Mouse (Mus musculus): ENCODE measurements at regions not wholly inside any gene's neighbourhood (a gene's known extent, or its start where the extent isn't known, plus 50 kb on each side); places are given as distances from the start of the nearest gene placed in this dataset.
A peak's percentile ranks its signal among the peaks of the same experiment; 100 is the strongest.

DNA sequence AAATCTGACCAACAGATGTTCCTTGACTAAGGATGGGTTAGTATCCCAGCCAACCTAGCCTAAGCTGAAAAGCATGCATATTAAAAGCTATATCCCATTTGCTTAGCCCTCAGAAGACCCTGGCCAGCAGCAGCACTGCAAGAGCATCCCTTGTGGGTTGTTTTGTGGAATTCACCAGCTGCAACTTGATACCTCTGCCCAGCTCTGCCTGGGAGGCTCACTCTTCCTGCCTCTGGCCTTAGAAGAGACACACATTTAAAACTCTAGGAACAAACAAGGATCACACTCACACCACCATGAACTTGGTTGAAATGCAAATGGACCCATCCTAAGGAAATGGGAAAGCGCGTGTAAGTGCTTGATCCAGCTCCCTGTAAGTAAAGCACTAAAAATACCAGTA lies 107.7 kb upstream of the Arl4c start:
- no peak for DNase-seq (ENCODE audit: low spot score in 2 of 2)

DNA sequence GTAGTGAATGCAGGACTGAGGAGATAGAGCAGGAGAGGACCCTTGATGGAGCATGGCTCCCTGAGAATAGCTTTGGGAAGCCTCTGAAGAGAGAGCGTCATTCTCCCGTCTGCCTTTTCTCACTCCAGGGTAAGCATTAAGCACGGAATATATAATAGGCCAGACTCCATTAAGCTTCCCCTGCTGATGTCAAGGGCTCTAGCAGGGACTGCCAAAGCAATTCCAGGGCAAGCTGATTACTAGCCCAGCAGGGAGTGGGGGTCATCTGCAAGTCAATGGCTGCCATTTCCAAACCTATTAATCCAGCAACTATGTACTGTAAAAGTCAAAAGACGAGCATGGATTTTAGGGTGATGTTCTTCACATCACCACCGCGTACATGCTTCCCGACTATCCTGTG lies 111.2 kb upstream of the Arl4c start:
- no peak for DNase-seq (ENCODE audit: low spot score in 2 of 2)

DNA sequence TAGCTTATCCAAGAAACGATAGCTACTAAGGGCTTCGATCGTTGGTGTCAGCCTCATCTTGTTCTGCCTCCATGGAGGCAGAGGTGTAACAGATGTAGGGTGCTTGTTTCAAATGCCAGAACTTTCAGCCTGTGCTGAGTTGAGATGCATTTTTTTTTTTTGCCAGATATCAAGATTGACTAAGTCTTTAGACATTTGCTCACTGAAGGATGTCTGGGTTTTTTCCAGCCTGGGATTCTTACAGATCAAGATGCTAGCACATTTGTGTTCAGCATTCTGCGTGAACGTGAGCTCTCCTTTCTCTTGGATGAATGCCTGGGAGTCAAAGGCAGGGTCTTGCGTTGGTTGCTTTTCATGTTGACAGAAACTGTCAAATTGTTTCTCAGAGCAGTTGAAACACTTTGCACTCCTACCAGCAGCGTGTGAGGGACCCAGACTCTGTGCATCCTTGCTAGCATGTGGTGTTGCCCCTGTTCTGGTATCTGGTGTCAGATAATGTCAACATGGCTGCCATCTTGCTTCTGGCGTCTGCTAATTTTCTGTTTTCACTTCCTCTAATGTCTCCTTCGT lies 114.4 kb upstream of the Arl4c start:
- DNase-seq (ENCODE audit: low spot score in 2 of 2) = peak in 1 of 2 experiments; percentile 41

DNA sequence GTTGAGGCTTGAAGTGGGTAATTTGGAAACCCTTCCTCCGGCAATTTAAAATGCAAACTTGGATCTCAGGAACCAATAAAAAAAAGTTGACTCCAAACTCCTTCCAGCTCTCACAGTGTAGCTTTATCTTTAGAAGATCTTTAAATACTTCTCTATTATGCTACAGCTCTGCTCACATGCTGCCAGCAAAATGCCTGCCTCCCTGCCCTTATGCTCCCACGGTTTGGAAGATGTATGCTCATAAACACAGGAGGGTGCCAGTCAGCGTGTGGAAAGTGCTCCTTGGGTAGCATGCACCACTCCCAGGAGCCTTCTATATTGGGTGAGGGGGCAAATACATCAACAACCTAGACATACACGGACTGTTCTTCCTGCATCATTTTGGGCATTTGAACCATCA lies 123.2 kb upstream of the Arl4c start:
- DNase-seq (ENCODE audit: low spot score in 2 of 2) = peak; percentile 54 to 64

DNA sequence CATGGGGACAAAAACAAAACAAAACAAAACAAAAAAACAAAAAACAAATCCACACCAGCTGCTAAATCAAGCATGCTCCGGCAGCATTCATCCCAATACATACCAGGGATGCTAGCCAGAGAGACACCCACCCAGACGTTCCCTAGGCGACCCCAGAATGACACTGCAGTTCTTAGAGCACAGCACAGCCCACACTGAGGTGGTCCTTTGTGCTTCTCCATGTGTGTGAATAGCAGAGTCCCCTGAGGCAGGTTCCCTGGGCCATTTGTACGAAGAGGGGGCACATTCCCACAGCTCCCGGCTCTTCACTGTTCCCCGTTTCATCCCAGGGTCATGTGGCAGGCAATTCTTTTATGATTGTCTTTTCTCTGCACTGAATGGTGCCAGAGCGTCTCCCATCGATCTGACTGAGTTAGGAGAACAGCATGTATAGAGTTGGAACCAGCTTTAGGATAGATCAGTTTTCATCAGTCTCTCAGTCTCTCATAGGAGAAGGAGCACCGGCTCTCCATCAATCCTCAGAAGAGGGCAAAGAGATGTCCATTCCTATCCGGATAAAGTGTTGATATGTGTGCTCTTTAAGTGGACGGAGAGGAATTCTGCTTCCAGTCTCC lies 136.7 kb upstream of the Arl4c start:
- DNase-seq (ENCODE audit: low spot score in 2 of 2) = peak in 1 of 2 experiments; percentile 23

DNA sequence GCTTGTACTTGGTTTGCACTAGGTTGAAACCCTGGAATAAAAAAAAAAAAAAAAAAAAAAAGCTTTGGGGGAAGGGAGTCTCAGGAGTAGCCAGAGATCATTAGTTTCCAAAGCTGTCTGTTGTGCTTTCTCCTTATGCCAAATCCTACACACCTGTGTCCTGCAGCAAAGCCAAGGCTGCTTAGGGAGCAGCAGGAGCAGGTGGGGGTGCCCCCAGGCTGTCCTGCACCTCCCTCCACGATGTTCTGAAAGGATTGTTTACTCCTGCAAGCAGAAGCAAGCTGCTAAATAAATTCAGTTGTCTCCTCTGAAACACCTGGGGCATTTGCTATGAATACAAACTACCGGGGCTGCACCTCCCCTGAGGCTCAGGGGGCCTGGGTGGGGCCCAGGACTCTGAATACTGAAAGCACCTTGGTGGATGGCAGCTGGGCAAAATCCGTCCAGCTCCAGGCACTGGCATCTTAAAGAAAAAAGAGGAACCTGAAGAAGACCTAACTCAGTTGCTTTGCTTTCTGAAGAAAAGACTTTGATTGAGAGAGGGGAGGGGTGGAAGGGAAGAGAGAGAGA lies 137.5 kb upstream of the Arl4c start:
- peak in 1 of 2 experiments; percentile 18 for DNase-seq (ENCODE audit: low spot score in 2 of 2)

DNA sequence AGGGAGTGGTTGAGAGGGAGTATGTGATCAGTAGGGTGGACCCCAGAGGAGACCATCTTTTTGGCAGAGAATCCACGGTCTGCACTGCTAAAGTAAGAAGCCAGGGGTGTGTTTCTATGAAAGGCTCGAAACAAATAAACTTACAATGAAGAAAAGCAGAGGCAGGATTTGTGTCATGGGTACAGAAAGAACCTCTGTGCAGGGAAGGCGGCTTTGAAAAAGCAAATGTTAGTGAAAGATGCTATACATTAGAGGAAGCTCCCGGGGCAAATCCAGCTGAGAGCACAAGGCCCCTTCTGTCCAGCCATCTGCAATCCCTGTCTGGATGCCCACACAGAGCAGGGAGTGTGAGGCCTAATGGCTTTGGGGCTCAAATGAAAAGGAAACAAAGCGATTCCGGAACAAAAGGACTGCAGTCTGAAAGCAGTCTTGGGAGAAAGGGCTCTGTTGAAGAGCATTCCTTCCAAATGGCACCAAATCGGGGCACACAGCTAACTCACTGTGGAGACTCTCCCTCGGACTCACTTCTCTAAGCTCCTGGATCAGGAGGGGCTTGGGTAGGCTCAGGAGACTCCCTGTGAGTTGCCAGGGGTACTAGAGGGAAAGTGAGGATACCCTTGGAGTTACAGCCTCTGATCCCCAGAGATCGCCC lies 138.1 kb upstream of the Arl4c start:
- peak; percentile 53 to 64 for DNase-seq (ENCODE audit: low spot score in 2 of 2)

DNA sequence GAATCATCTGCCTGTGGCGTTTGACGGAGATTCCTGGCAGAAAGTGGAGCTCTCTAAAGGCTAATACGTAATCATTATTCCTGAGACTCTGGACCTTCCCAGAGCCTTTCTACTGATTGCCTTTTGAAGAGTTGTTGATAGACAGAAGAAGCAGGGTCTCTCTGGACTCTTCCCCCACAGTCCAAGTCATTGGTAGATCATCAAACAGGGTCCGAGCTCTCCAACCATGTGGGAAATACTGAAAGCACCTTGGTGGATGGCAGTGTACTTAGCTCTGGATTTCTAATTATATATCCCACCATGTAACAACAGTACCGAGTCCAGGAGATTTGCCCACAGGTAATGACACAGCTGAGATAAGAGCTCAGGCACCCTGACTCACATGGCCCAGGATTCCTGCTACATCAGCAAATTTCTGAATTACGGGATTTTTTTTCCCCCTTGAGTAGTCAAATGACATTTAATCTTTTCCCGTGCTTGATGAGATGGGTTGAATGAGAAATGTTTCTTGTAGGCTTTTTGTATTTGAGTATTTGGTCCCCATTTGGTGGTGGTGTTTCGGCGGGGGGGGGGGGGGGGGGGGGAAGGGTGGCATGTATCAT lies 139.1 kb upstream of the Arl4c start:
- peak in 1 of 2 experiments; percentile 17 for DNase-seq (ENCODE audit: low spot score in 2 of 2)

DNA sequence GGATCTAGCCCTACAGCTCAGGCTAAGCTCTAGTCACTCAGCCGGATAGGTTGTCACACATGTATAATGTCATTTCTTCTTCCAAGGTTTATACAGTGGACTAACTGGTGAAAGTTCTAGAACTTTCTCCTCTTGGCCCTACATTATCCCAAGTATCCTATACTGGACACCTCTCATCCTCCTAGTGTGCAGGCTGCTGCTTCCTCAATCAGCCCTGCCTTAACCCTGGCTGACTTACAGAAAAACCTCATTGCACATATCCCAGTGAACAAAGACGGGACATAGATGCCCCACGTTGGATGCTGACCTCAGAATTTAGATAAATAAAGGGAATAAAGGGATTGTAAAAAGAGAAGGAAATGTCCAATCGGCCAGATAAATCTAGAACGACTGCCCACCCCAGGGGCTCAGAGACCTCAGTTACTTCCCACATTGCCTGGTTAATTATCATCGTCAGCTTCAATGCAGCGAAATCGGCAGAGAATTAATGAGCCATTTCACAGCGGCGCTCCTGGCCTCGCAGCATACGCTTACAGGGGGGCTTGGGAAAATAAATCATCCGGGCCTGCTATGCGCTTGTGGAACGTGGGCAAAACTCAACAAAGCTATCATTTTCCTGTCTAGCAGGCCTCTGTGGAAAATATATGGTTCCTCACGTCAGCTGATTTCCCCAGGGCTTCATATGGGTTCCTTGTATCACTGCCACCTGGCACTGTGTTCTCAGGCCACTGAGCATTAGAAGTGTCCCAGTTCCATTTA lies 145.5 kb upstream of the Arl4c start:
- no peak for DNase-seq (ENCODE audit: low spot score in 2 of 2)

DNA sequence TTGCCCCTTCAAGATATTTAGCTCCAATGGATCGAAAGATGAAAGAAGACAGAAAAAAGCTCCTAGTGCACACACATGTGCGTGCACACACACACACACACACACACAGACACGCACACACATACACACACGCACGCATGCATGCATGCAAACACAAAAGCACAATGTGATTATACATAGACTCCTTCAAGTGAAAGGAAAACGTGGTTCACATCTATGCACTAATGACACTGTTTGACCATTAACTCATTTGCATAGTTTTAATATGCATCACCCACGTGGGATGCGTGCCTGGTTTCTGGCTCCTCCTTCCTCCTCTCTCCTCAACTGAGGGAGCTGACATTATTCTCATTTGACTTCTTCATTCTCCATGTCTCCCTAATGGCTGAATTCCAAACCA lies 146.2 kb upstream of the Arl4c start:
- DNase-seq (ENCODE audit: low spot score in 2 of 2) = no peak

DNA sequence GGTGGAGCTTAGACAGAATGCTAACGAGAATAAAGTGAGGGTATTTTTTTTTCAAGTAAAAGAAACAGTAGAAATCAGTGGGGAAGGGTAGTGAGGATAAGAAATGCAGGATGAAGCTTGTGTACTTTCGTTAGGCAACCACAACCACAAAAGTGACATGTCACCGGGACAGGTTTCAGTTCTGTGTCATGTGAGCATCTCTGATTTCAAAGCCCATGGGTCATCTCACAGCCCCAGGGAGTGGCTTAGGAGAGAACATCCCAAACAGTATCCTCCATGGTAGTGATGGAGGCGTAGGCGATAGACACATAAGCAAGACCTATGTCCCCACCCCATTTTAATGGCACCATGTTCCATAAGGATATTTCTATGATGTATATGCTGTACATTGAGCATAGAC lies 147.4 kb upstream of the Arl4c start:
- no peak for DNase-seq (ENCODE audit: low spot score in 2 of 2)

DNA sequence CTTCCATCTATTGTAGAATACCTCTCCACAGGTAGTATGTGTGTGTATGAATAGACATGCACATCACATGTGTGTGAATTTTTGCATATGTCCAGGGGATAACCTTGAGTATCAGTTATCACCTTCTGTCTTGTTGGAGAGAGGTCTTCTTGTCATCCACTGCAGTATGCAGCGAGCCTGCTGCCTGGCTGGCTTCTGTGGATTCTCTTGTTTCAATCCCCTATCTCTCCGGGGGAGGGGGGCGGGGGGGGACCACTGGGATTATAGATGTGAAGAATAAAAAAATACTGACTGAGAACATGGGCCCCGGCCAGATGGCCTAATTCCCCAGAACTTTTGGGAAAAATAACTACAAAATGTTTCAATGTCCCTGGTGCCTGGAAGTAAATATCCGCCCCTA lies 149.9 kb upstream of the Arl4c start:
- no peak for DNase-seq (ENCODE audit: low spot score in 2 of 2)

DNA sequence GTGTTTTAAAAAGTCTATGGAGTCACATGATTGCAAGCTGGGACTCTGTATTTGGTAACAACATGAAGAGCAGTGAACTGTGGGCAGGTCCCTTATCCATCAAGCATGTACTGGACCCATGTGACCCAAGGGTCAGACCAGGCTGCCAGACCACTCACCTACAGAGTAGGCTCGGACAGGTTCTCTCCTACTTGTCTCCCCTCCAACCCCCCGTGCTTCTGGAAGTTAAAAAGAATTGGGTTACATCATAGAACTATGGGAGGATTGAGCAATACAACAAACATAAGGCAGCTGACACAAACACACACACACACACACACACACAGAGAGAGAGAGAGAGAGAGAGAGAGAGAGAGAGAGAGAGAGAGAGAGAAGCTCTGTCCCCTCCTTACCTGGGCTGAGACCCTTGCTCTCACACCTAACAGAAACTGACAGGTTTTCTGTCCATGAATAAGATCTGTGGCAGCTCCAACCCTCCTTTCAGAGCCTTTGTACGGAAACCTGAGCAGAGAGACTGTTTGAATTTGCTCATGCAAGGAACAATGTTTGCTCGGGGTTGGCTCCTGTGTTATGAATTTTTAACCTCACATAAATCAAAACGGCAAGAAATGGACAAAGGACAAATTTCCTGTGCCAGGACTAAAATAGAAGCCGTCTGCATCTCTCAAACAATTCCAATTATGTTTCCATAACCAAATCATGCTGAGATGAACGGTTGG lies 159.0 kb upstream of the Arl4c start:
- DNase-seq (ENCODE audit: low spot score in 2 of 2) = no peak

DNA sequence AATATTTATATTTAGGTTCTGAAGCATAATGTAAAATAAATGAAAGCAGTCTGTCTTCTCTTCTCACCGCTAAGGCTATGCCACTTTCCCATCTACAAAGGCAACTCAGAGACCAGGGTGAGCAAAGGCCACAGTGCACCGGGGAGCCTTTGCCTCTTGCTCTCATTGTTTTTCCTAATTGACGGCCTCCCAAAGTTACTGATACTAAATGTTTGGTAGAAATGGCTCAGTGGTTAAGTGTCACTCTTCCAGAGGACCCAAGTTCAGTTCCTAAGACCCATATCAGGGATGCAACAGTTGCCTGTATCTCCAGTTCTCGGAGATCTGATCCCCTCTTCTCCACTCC lies 159.5 kb upstream of the Arl4c start:
- DNase-seq (ENCODE audit: low spot score in 2 of 2) = no peak

DNA sequence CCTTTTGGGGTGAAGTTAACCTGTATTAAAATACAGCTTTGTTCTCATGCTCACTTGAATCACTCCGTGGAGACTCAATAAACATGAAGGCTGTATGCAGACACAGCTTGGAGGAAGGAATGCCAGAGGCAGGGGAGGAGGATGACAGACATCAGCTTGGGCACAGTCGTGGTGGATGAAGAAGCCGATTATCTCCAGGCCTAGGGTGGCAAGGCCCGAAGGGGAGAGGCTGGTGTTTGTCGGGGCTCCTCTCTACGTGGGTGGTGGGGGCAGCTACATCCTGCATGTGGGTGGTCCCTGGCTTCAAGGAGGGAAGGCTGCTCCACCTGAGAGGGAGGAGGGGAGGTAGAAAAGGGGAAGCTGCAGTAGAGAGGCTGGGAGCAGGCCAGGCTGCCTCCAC lies 163.4 kb upstream of the Arl4c start:
- DNase-seq (ENCODE audit: low spot score in 2 of 2) = no peak

DNA sequence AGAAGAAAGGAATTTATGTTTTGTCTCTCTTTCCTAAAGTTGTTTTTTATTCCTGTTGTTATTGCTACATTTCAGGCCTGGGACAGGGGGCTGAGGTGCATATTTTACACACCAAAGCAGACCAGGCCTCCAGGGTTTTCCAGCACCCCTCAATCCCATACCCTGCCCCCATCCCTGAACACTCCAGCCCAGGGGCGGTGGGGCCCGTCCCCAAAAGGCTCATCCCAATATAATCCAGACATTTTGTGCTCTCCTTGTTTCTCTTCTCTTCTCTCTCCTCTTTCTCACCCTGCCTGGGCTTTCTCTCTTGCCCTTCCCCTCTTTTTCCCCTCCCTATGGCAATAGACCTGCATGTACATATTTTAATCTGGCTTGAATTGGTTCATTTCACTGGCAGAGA lies 164.6 kb upstream of the Arl4c start:
- no peak for DNase-seq (ENCODE audit: low spot score in 2 of 2)

DNA sequence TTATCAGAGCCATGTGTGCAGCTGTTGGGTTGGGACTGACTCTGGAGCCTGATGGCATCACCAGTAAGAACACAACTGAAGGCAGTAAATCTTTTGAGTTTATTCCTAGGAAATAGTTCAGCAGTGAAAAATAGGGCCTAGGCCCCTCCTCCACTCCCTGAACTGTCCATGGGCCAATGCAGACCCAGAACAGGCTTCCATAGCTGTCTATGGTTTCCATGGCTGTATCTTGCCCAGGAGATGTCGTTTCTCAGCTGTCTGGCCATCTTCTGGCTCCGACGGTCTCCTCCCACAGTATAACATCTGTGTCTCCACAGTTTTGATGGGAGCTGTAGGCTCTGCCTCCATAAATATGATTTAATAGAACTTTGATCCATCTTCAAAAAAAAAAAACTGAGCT lies 165.1 kb upstream of the Arl4c start:
- no peak for DNase-seq (ENCODE audit: low spot score in 2 of 2)

DNA sequence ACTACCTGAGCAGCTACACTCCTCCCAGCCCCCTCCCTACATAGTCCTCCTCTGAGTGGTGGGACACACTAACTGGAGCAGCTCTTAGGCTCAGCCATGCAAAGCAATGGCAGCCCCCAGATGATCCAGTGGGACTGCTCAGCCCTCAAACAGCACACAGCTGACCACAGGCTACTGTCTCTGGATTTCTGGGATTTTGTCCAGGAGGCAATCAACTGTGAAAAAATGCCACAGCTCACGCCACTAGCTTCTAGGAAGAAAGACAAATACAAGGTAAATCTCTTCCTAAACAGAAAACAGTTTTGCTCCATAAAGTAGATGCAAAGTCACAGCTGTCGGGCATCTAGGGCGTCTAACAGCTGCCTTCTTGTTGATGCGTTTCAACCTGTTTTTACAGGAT lies 167.9 kb upstream of the Arl4c start:
- DNase-seq (ENCODE audit: low spot score in 2 of 2) = peak in 1 of 2 experiments; percentile 15

DNA sequence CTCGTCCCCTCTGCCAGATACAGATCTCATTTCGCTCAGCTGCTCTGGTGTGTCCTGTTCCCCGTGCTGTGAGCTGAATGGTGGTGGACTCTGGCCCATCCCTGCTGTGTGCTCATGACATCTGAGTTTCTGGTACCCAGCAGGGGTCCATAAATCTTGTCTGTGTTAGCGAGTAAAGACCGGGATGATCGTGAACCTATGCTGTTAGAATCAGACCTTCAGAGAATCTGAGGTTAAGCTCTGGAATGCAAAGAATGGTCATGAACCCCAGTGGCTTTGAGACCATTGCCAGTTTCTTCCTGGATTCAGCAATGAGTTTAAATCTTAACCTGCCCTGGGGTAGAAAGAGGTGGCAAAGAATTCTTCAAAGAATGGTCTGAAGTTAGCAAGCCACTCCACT lies 173.3 kb upstream of the Arl4c start:
- peak in 1 of 2 experiments; percentile 11 for DNase-seq (ENCODE audit: low spot score in 2 of 2)

DNA sequence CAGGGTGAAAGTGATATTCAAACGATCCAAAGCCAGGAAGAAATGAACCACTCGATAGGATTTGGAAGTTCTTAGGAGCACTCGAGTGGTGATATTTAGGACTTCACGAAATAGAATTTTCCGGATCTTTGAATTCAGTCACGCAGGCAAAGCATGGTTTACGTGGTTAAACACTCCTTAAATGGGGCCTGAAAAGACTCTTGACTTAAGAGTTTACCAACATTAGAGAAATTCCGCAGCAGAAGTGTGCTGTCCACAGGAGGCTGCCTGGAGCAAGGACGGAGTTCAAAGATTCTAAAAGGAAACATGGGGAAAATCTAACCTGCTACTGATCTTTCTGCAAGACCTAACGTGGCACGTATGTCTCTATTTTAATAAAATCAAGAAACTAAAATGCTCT lies 175.4 kb upstream of the Arl4c start:
- DNase-seq (ENCODE audit: low spot score in 2 of 2) = peak in 1 of 2 experiments; percentile 2

DNA sequence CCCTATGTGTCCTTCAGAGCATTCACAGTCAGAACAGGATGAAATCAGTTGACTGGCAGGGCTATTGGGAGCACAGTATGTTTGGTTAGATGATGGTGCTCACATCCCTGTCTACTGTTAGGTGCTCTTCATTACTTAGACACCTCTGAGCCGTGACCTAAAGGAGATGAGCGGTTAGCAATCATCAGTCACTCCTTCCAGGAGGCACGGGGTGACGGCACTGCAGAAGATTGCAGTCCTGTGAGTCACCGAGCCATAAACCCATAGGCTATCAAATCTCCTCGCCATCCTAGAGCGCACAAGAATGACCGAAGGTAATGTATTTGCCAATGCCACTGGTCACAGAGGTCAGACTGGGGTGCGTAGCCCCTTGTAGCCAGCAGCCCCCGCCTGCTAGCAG lies 176.8 kb upstream of the Arl4c start:
- peak in 1 of 2 experiments; percentile 17 for DNase-seq (ENCODE audit: low spot score in 2 of 2)

All from right cerebral cortex, postnatal 10 days (tissue).